Mouse (Mus musculus) olfactory bulb, adult 2 months (tissue): ENCODE data around the gene Agpat3.

Source experiments
- CTCF ChIP-seq: fragments of 200-500 bp; IDR thresholded peaks from 2 replicates; pipeline ENCODE4 v1.5.1; 2012; ENCODE audit warnings: low read depth, mild to moderate bottlenecking, low read length, moderate library complexity; ENCODE audit not compliant: insufficient read depth
- POLR2A ChIP-seq: fragments of 200-500 bp; IDR thresholded peaks from 2 replicates; pipeline ENCODE4 v1.6.1; 2012; ENCODE audit warnings: mild to moderate bottlenecking, low read depth, low read length, moderate library complexity; ENCODE audit not compliant: insufficient read depth

DNA sequence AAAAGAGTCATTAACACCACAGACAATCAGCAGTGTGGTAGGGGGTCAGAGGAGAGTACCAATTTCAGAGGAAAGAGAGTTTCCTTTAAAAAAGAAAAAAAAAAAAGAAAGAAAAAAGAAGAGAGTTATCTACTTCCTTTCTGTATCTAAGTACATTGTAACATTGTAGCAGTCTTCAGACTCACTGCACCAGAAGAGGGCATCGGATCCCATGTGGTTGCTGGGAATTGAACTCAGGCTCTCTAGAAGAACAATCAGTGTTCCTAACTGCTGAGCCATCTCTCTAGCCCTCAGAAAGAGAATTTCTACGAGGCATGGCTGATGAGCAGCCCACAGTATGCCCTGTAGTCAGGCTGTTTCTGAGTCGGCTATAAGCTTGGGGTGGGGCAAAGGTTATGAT, 86.4 kb downstream of the Agpat3 start:
- TF ChIP-seq POLR2A (no peak), CTCF (no peak)
